In the genomic region with DNA sequence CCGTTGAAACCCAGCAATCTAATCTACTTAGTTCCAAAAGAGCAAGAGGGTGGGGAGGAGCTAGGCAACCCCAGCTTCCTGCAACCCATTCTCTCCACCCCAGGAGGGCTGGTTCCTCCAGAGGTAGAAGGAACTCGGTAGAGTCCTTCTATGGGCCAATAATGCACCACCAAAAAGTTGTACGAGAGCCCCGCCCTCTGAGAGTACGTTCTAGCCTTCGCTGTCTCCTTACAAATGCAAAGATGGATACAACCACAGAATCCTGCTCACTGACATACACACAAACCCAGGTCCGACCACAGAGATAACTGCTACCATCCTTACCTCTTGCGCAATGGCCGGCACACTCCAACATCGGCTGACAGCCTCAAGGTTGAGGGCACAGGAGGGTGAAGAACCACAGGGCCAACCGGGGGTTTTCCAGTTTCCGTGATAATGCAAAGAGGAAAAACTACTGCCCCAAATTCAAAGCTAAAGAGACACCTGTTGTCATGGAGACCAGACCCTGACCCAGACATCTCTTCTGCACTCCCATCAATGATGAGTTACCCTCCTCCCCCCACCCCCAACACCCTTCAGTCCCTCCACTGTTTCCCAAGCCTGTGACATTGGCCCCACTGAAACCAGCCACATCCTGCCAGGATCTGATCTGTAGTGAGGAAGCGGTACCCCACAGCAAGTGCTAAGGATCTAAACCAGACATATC, we compare ENCODE assay signal across 8 mouse cellular contexts. TPM values are rescaled to one million over a fixed set of nuclear protein-coding genes. Genes with fewer than 3 reads are reported as not detected.
DNase-seq lines count a peak whose midpoint lies in the region; ATAC-seq and TF ChIP-seq lines count a peak whose summit lies in the region.

No protein-coding gene starts in this region.

- H3K9ac ChIP-seq in lung, embryonic 16.5 days (ENCODE audit: low read length): peak overlapping the region; percentile 25
- no peak overlapping the region for H3K9ac ChIP-seq in liver, embryonic 14.5 days (replicated peaks)
- no peak overlapping the region for H3K9ac ChIP-seq in stomach, embryonic 15.5 days

- ATAC-seq in lung, embryonic 16.5 days (ENCODE audit: low read depth): 0 out of 2 replicates have a peak, but pooled peaks have one; percentile 3
- peak; percentile 66 for ATAC-seq in common myeloid progenitor, adult 5-6 weeks (replicated peaks; ENCODE audit: low read depth, poor library complexity, severe bottlenecking)
- peak; percentile 45 for ATAC-seq in liver, embryonic 14.5 days (ENCODE audit: insufficient read depth)
- peak; percentile 27; the same call in 1 of the 2 replicates for ATAC-seq in stomach, embryonic 15.5 days (ENCODE audit: insufficient read depth, low FRiP score, low read depth)

- no peaks in the 10 kb centered on the region for H3K36me3 ChIP-seq in lung, embryonic 16.5 days (ENCODE audit: control insufficient read depth, insufficient read depth, low read length)
- H3K36me3 ChIP-seq in liver, embryonic 14.5 days (replicated peaks; ENCODE audit: control insufficient read depth, insufficient read depth, low read depth): no peaks in the 10 kb centered on the region
- no peaks in the 10 kb centered on the region for H3K36me3 ChIP-seq in stomach, embryonic 15.5 days

- WGBS in lung, embryonic 16.5 days: 49% methylated on average over 13 of the region's 13 CpGs
- 46% methylated on average over 13 of the region's 13 CpGs for WGBS in lung, adult 2 months
- 10% methylated on average over 13 of the region's 13 CpGs for WGBS in liver, embryonic 14.5 days (ENCODE audit: insufficient replicate concordance)
- WGBS in stomach, embryonic 15.5 days: 47% methylated on average over 13 of the region's 13 CpGs

- H3K4me1 ChIP-seq in lung, embryonic 16.5 days (replicated peaks; ENCODE audit: control insufficient read depth, insufficient read depth, low read length): peaks cover 21% of the 10 kb centered on the region
- peaks cover 15% of the 10 kb centered on the region for H3K4me1 ChIP-seq in lung, adult 2 months (ENCODE audit: control insufficient read depth, insufficient read depth, low read length)
- peaks cover 5 to 15% of the 10 kb centered on the region in 2 experiments; a peak in 3 of 4 replicates for H3K4me1 ChIP-seq in liver, embryonic 14.5 days (replicated peaks; ENCODE audit: control insufficient read depth in 2 of 2, insufficient read depth in 2 of 2, low read length in 1 of 2)
- peaks cover 26% of the 10 kb centered on the region for H3K4me1 ChIP-seq in stomach, embryonic 15.5 days

- TF ChIP-seq EP300 in liver, embryonic 14.5 days (IDR thresholded peaks at IDR 0.05; ENCODE audit: low read depth): no peak

- H3K4me2 ChIP-seq in lung, embryonic 16.5 days (ENCODE audit: low read depth, low read length): peak overlapping the region; percentile 34
- H3K4me2 ChIP-seq in liver, embryonic 14.5 days (ENCODE audit: low read depth): peak overlapping the region; percentile 56
- H3K4me2 ChIP-seq in stomach, embryonic 15.5 days: peak overlapping the region; percentile 43

- TF ChIP-seq CTCF in lung, adult 2 months (IDR thresholded peaks at IDR 0.05; ENCODE audit: insufficient read depth, low read length): no peak
- no peak for TF ChIP-seq CTCF in liver, embryonic 14.5 days (IDR thresholded peaks at IDR 0.05; ENCODE audit: low read depth)

- no peaks in the 10 kb centered on the region for H3K9me3 ChIP-seq in lung, embryonic 16.5 days (ENCODE audit: control insufficient read depth, low read length)
- no peaks in the 10 kb centered on the region for H3K9me3 ChIP-seq in liver, embryonic 14.5 days (ENCODE audit: control insufficient read depth, low read length)
- no peaks in the 10 kb centered on the region for H3K9me3 ChIP-seq in stomach, embryonic 15.5 days

- DNase-seq in lung, adult 2 months: no peak
- DNase-seq in liver, embryonic 14.5 days (ENCODE audit: low read depth in 3 of 3, low spot score in 3 of 3): no peak
- no peak for DNase-seq in right cerebral cortex, adult 2 months (ENCODE audit: low spot score in 2 of 2)
- DNase-seq in frontal cortex, postnatal 10 days (ENCODE audit: low spot score in 2 of 2): no peak
- DNase-seq in layer of hippocampus, postnatal 14 days (ENCODE audit: low spot score in 2 of 2): no peak

- H3K27ac ChIP-seq in lung, embryonic 16.5 days (ENCODE audit: low read length): peak overlapping the region; percentile 91
- H3K27ac ChIP-seq in liver, embryonic 14.5 days: no peak overlapping the region
- H3K27ac ChIP-seq in stomach, embryonic 15.5 days: peak overlapping the region; percentile 80

- H3K27me3 ChIP-seq in lung, embryonic 16.5 days (ENCODE audit: control insufficient read depth, insufficient read depth, low read depth, low read length): no peaks in the 10 kb centered on the region
- no peaks in the 10 kb centered on the region for H3K27me3 ChIP-seq in liver, embryonic 14.5 days (ENCODE audit: control insufficient read depth, insufficient read depth, low read length)
- H3K27me3 ChIP-seq in stomach, embryonic 15.5 days (replicated peaks): no peaks in the 10 kb centered on the region

- no peak for TF ChIP-seq POLR2A in lung, adult 2 months (IDR thresholded peaks at IDR 0.05; ENCODE audit: borderline replicate concordance, extremely low read depth, low read depth, low read length)

- no peak overlapping the region for H3K4me3 ChIP-seq in lung, embryonic 16.5 days (ENCODE audit: low read length)
- no peak overlapping the region for H3K4me3 ChIP-seq in lung, adult 2 months (replicated peaks; ENCODE audit: extremely low read depth, low read depth, low read length)
- H3K4me3 ChIP-seq in liver, embryonic 14.5 days (ENCODE audit: insufficient read depth in 1 of 2, low read depth in 2 of 2, low read length in 2 of 2): peak overlapping the region in 1 of 2 experiments; percentile 5; a peak in 1 of 4 replicates
- peak overlapping the region; percentile 11; the same call in 1 of the 2 replicates for H3K4me3 ChIP-seq in stomach, embryonic 15.5 days (replicated peaks)

RNA-seq across cellular contexts. Expression of gene Mapkapk3, which starts 9.2 kb away (rescaled TPM):
- polyA plus RNA-seq in lung, embryonic 16.5 days (2015; fragmentation: Nextera tagmentation; extraction: Ambion mirVana): 17.8 and 20.6 TPM in 2 replicates
- polyA plus RNA-seq in lung, adult 2 months (2012; rRNA removed): 29.3 and 41.1 TPM in 2 replicates
- 61.4 and 71.9 TPM in 2 replicates for total RNA-seq in common myeloid progenitor, adult 5-6 weeks (2017)
- polyA plus RNA-seq in liver, embryonic 14.5 days (2012; rRNA removed): 5.1 and 6.2 TPM in 2 replicates
- 7.3 and 8.0 TPM in 2 replicates for polyA plus RNA-seq in liver, embryonic 14.5 days (2014; fragmentation: Nextera tagmentation; extraction: Ambion mirVana)
- 35.3 and 38.0 TPM in 2 replicates for polyA plus RNA-seq in stomach, embryonic 15.5 days (2015; fragmentation: Nextera tagmentation; extraction: Ambion mirVana)
- total RNA-seq in layer of hippocampus, postnatal 14 days (2021): 1 to 10 TPM; 2.0 to 3.1 TPM

RNA-seq across cellular contexts. Expression of gene Cish, which starts 15.4 kb away (rescaled TPM):
- 19.3 and 20.5 TPM in 2 replicates for polyA plus RNA-seq in lung, embryonic 16.5 days (2015; fragmentation: Nextera tagmentation; extraction: Ambion mirVana)
- polyA plus RNA-seq in lung, adult 2 months (2012; rRNA removed): 61.1 and 72.2 TPM in 2 replicates
- total RNA-seq in common myeloid progenitor, adult 5-6 weeks (2017): 0.27 and 0.39 TPM in 2 replicates
- polyA plus RNA-seq in liver, embryonic 14.5 days (2012; rRNA removed): 2.8 and 3.3 TPM in 2 replicates
- polyA plus RNA-seq in liver, embryonic 14.5 days (2014; fragmentation: Nextera tagmentation; extraction: Ambion mirVana): 4.9 and 6.0 TPM in 2 replicates
- 12.4 and 13.5 TPM in 2 replicates for polyA plus RNA-seq in stomach, embryonic 15.5 days (2015; fragmentation: Nextera tagmentation; extraction: Ambion mirVana)
- 1 to 10 TPM; 3.3 to 3.4 TPM for total RNA-seq in layer of hippocampus, postnatal 14 days (2021)

RNA-seq across cellular contexts. Expression of gene Dock3, which starts 48.8 kb away (rescaled TPM):
- polyA plus RNA-seq in lung, embryonic 16.5 days (2015; fragmentation: Nextera tagmentation; extraction: Ambion mirVana): 0.19 and 0.23 TPM in 2 replicates
- polyA plus RNA-seq in lung, adult 2 months (2012; rRNA removed): 0.09 and 0.18 TPM in 2 replicates
- 0.23 and 1.6 TPM in 2 replicates for total RNA-seq in common myeloid progenitor, adult 5-6 weeks (2017)
- 0.09 and 0.11 TPM in 2 replicates for polyA plus RNA-seq in liver, embryonic 14.5 days (2012; rRNA removed)
- not detected in 2 replicates for polyA plus RNA-seq in liver, embryonic 14.5 days (2014; fragmentation: Nextera tagmentation; extraction: Ambion mirVana)
- polyA plus RNA-seq in stomach, embryonic 15.5 days (2015; fragmentation: Nextera tagmentation; extraction: Ambion mirVana): 0.62 and 0.99 TPM in 2 replicates
- 10 to 100 TPM; 81.4 to 94.1 TPM for total RNA-seq in layer of hippocampus, postnatal 14 days (2021)

RNA-seq across cellular contexts. Expression of gene Hemk1, which starts 57.7 kb away (rescaled TPM):
- 11.5 and 12.4 TPM in 2 replicates for polyA plus RNA-seq in lung, embryonic 16.5 days (2015; fragmentation: Nextera tagmentation; extraction: Ambion mirVana)
- polyA plus RNA-seq in lung, adult 2 months (2012; rRNA removed): 16.9 and 21.0 TPM in 2 replicates
- 8.1 and 16.1 TPM in 2 replicates for total RNA-seq in common myeloid progenitor, adult 5-6 weeks (2017)
- polyA plus RNA-seq in liver, embryonic 14.5 days (2012; rRNA removed): 3.1 and 3.3 TPM in 2 replicates
- polyA plus RNA-seq in liver, embryonic 14.5 days (2014; fragmentation: Nextera tagmentation; extraction: Ambion mirVana): 2.2 and 3.5 TPM in 2 replicates
- 10.6 and 11.5 TPM in 2 replicates for polyA plus RNA-seq in stomach, embryonic 15.5 days (2015; fragmentation: Nextera tagmentation; extraction: Ambion mirVana)
- 10 to 100 TPM; 16.1 to 18.5 TPM for total RNA-seq in layer of hippocampus, postnatal 14 days (2021)

RNA-seq across cellular contexts. Expression of gene 6430571L13Rik, which starts 59.9 kb away (rescaled TPM):
- 0.83 and 0.85 TPM in 2 replicates for polyA plus RNA-seq in lung, embryonic 16.5 days (2015; fragmentation: Nextera tagmentation; extraction: Ambion mirVana)
- polyA plus RNA-seq in lung, adult 2 months (2012; rRNA removed): 0.34 and 1.1 TPM in 2 replicates
- total RNA-seq in common myeloid progenitor, adult 5-6 weeks (2017): 0.23 and 0.44 TPM in 2 replicates
- polyA plus RNA-seq in liver, embryonic 14.5 days (2012; rRNA removed): 0.05 and 0.07 TPM in 2 replicates
- 0.20 TPM in 1 of 2 replicates, not detected in the other for polyA plus RNA-seq in liver, embryonic 14.5 days (2014; fragmentation: Nextera tagmentation; extraction: Ambion mirVana)
- 0.28 and 0.34 TPM in 2 replicates for polyA plus RNA-seq in stomach, embryonic 15.5 days (2015; fragmentation: Nextera tagmentation; extraction: Ambion mirVana)
- total RNA-seq in layer of hippocampus, postnatal 14 days (2021): 1 to 10 TPM; 2.6 to 2.9 TPM

Comparison
In these comparisons a context has a peak if more than half of its experiments do, and no peak if none do; other contexts are left out.
1. ATAC-seq: peak in every context shown above with its lines; median percentile 66 in common myeloid progenitor, adult 5-6 weeks; 45 in liver, embryonic 14.5 days; 27 in stomach, embryonic 15.5 days; 3 in lung, embryonic 16.5 days.